Mouse (Mus musculus) kidney, adult 2 months (tissue): ENCODE data around the gene Bcar1.

Source experiments
- CTCF ChIP-seq: fragments of 200-500 bp; conservative IDR thresholded peaks from 2 replicates; pipeline ENCODE4 v1.5.1; 2011; ENCODE audit warnings: low read depth, mild to moderate bottlenecking, control low read depth, low read length, moderate library complexity, mixed read lengths; ENCODE audit not compliant: insufficient read depth, insufficient read length
- POLR2A ChIP-seq: fragments of 200-500 bp; IDR thresholded peaks from one replicate; pipeline ENCODE4 v1.6.1; 2011; ENCODE audit warnings: low read depth, low read length, control low read depth

GRCm38 (mm10) chr8:111773057-111773456, 29.4 kb upstream of the Bcar1 start:
- no peak for TF ChIP-seq CTCF
- TF ChIP-seq POLR2A, result no peak
